Mouse (Mus musculus): Measurements from ENCODE around the gene Ddx24. TPM values are rescaled to one million over a fixed set of nuclear protein-coding genes. Genes with fewer than 3 reads are reported as not detected.

Ddx24 gene
- total RNA-seq, 2 experiments from 2014 or later = 211 to 223 TPM

Other genes with a start within 250 kb of the Ddx24 start
- gene Prima1, start 183.7 kb downstream of the Ddx24 start, total RNA-seq (2021) = 1 to 10 TPM; 6.0 to 7.3 TPM
- gene Fam181a, start 114.9 kb downstream of the Ddx24 start, total RNA-seq (2021) = 1 to 10 TPM; 1.5 to 2.3 TPM
- 1 to 10 TPM; 1.9 to 2.2 TPM for gene Asb2, start 69.8 kb downstream of the Ddx24 start, total RNA-seq (2021)
- gene Otub2, start 37.1 kb downstream of the Ddx24 start, total RNA-seq (2021) = 10 to 100 TPM; 46.6 to 53.9 TPM
- gene 9330161L09Rik, start 18.0 kb downstream of the Ddx24 start, total RNA-seq (2021) = 1 to 10 TPM; 1.6 to 3.4 TPM
- 10 to 100 TPM; 74.1 to 81.0 TPM for gene Ifi27, start 8.4 kb upstream of the Ddx24 start, total RNA-seq (2021)
- gene Ifi27l2a, start 17.9 kb upstream of the Ddx24 start, total RNA-seq (2021) = 1 to 10 TPM; 1.2 to 1.6 TPM
- gene Ifi27l2b, start 31.4 kb upstream of the Ddx24 start, total RNA-seq (2021) = not detected
- 10 to 100 TPM; 43.6 to 47.9 TPM for gene Ppp4r4, start 106.5 kb upstream of the Ddx24 start, total RNA-seq (2021)
- not detected for gene Serpina10, start 205.6 kb upstream of the Ddx24 start, total RNA-seq (2021)
- gene Serpina6, start 231.4 kb upstream of the Ddx24 start, total RNA-seq (2021) = not detected

All from layer of hippocampus, postnatal 25 days (tissue).